Mouse (Mus musculus) CH12.LX (cell line): Measurements from ENCODE around the gene Sprr2d. TPM values are rescaled to one million over a fixed set of nuclear protein-coding genes. Genes with fewer than 3 reads are reported as not detected.

ENCODE experiments used
- DNase-seq: peaks from one replicate; pipeline ENCODE4 v3.0.0-alpha.2; 2013; ENCODE audit errors: extremely low read depth
- H3K27ac ChIP-seq: 2 replicates; pipeline ENCODE4 v1.5.1; 2012; ENCODE audit warnings: low read depth, mild to moderate bottlenecking, control low read depth, moderate library complexity; ENCODE audit not compliant: insufficient read depth
- H3K27me3 ChIP-seq: replicated peaks from 2 replicates; pipeline ENCODE3; 2012; ENCODE audit warnings: inconsistent platforms
- H3K36me3 ChIP-seq, 2 experiments: replicated peaks in 1 of 2; 2 replicates each; pipeline versions ENCODE3 to v1.6.1; 2012; ENCODE audit warnings: inconsistent platforms in 1 of 2, low read length in 1 of 2, mild to moderate bottlenecking in 1 of 2, mixed read lengths in 1 of 2, moderate library complexity in 1 of 2; ENCODE audit not compliant: control insufficient read depth in 1 of 2, insufficient read depth in 1 of 2
- H3K4me1 ChIP-seq, 2 experiments: 2 replicates each; pipeline ENCODE4 v1.6.1; 2012; ENCODE audit warnings: inconsistent platforms in 1 of 2, moderate library complexity in 1 of 2; ENCODE audit not compliant: insufficient read depth in 2 of 2, control insufficient read depth in 1 of 2
- H3K4me2 ChIP-seq: 2 replicates; pipeline ENCODE4 v1.6.1; 2012; ENCODE audit warnings: low read depth, mild to moderate bottlenecking, control low read depth; ENCODE audit not compliant: poor library complexity, insufficient read depth, severe bottlenecking
- H3K4me3 ChIP-seq, 3 experiments: fragments of 150-350 bp in 1 of 3; sonication (generic) in 1 of 3; replicated peaks in 1 of 3; 2 replicates each; pipeline versions ENCODE3 to v1.5.1; 2011 to 2012; ENCODE audit warnings: low read depth in 2 of 3, low read length in 2 of 3, mild to moderate bottlenecking in 2 of 3, moderate library complexity in 2 of 3, control low read depth in 1 of 3, improper control_type of control experiment in 1 of 3, inconsistent platforms in 1 of 3, mixed read lengths in 1 of 3; ENCODE audit not compliant: poor library complexity in 1 of 3
- H3K79me2 ChIP-seq: replicated peaks from 2 replicates; pipeline ENCODE4 v1.6.1; 2012; ENCODE audit warnings: mild to moderate bottlenecking, moderate library complexity; ENCODE audit not compliant: control insufficient read depth, poor library complexity, insufficient read depth, severe bottlenecking; ENCODE audit errors: extremely low read depth
- H3K9ac ChIP-seq: 2 replicates; pipeline ENCODE4 v1.6.1; 2012; ENCODE audit warnings: low read depth, mild to moderate bottlenecking, control low read depth, moderate library complexity; ENCODE audit not compliant: insufficient read depth
- H3K9me3 ChIP-seq: replicated peaks from 2 replicates; pipeline ENCODE3; 2012; ENCODE audit warnings: low read length, inconsistent platforms, mixed read lengths
- BHLHE40 ChIP-seq: IDR thresholded peaks from 2 replicates; pipeline ENCODE4 v1.6.1; 2011; ENCODE audit warnings: mild to moderate bottlenecking, low read depth, low read length, improper control_type of control experiment
- CHD1 ChIP-seq: IDR thresholded peaks from 2 replicates; pipeline ENCODE4 v1.6.1; 2012; ENCODE audit warnings: low read depth, low read length, improper control_type of control experiment, inconsistent platforms
- CHD2 ChIP-seq: IDR thresholded peaks from 2 replicates; pipeline ENCODE4 v1.6.1; 2011; ENCODE audit warnings: low read length, improper control_type of control experiment
- CTCF ChIP-seq, 2 experiments: IDR thresholded peaks in 1 of 2; conservative IDR thresholded peaks in 1 of 2; 2 replicates each; pipeline ENCODE4 v1.5.1; 2011 to 2012; ENCODE audit warnings: low read depth in 2 of 2, low read length in 2 of 2, improper control_type of control experiment in 1 of 2, inconsistent platforms in 1 of 2, mild to moderate bottlenecking in 1 of 2, moderate library complexity in 1 of 2
- ELF1 ChIP-seq: IDR thresholded peaks from 2 replicates; pipeline ENCODE4 v1.6.1; 2014; ENCODE audit warnings: low read depth, mild to moderate bottlenecking, inconsistent platforms, low read length, improper control_type of control experiment
- EP300 ChIP-seq: IDR thresholded peaks from 2 replicates; pipeline ENCODE4 v1.6.1; 2011; ENCODE audit warnings: low read length, improper control_type of control experiment
- IRF4 ChIP-seq: IDR thresholded peaks from 2 replicates; pipeline ENCODE4 v1.6.1; 2014; ENCODE audit warnings: low read depth, mild to moderate bottlenecking, inconsistent platforms, low read length, improper control_type of control experiment
- JUN ChIP-seq: IDR thresholded peaks from 2 replicates; pipeline ENCODE4 v1.6.1; 2011; ENCODE audit warnings: low read depth, mild to moderate bottlenecking, low read length, improper control_type of control experiment, moderate library complexity; ENCODE audit not compliant: insufficient read depth
- JUND ChIP-seq: conservative IDR thresholded peaks from 2 replicates; pipeline ENCODE4 v1.6.1; 2011; ENCODE audit warnings: low read depth, low read length, improper control_type of control experiment
- KAT2A ChIP-seq: IDR thresholded peaks from 2 replicates; pipeline ENCODE4 v1.6.1; 2012; ENCODE audit warnings: low read length, improper control_type of control experiment, inconsistent platforms; ENCODE audit not compliant: insufficient replicate concordance
- MAFK ChIP-seq: IDR thresholded peaks from 2 replicates; pipeline ENCODE4 v1.6.1; 2011; ENCODE audit warnings: low read length, improper control_type of control experiment; ENCODE audit not compliant: insufficient replicate concordance
- MAZ ChIP-seq: IDR thresholded peaks from 2 replicates; pipeline ENCODE4 v1.6.1; 2012; ENCODE audit warnings: low read depth, mild to moderate bottlenecking, inconsistent platforms, low read length, improper control_type of control experiment, moderate library complexity
- MEF2A ChIP-seq: IDR thresholded peaks from 2 replicates; pipeline ENCODE4 v1.6.1; 2014; ENCODE audit warnings: low read depth, mild to moderate bottlenecking, inconsistent platforms, low read length, improper control_type of control experiment, borderline replicate concordance
- MXI1 ChIP-seq: IDR thresholded peaks from 2 replicates; pipeline ENCODE4 v1.6.1; 2011; ENCODE audit warnings: mild to moderate bottlenecking, low read depth, low read length, improper control_type of control experiment
- MYC ChIP-seq: IDR thresholded peaks from 2 replicates; pipeline ENCODE4 v1.6.1; 2011; ENCODE audit warnings: low read depth, mild to moderate bottlenecking, improper control_type of control experiment, low read length
- NRF1 ChIP-seq: IDR thresholded peaks from 2 replicates; pipeline ENCODE4 v1.6.1; 2014; ENCODE audit warnings: low read depth, mild to moderate bottlenecking, inconsistent platforms, low read length, improper control_type of control experiment, moderate library complexity
- PAX5 ChIP-seq: IDR thresholded peaks from 2 replicates; pipeline ENCODE4 v1.6.1; 2012; ENCODE audit warnings: low read length, inconsistent platforms, mixed read lengths
- POLR2A ChIP-seq: IDR thresholded peaks from 2 replicates; pipeline ENCODE4 v1.6.1; 2011; ENCODE audit warnings: low read depth, mild to moderate bottlenecking, improper control_type of control experiment, low read length
- POLR2AphosphoS2 ChIP-seq: IDR thresholded peaks from 2 replicates; pipeline ENCODE4 v1.6.1; 2011; ENCODE audit warnings: low read depth, low read length, improper control_type of control experiment
- RAD21 ChIP-seq: IDR thresholded peaks from 2 replicates; pipeline ENCODE4 v1.6.1; 2011; ENCODE audit warnings: low read depth, mild to moderate bottlenecking, low read length, improper control_type of control experiment, moderate library complexity
- SIN3A ChIP-seq: IDR thresholded peaks from 2 replicates; pipeline ENCODE4 v1.6.1; 2012; ENCODE audit warnings: low read length, improper control_type of control experiment, inconsistent platforms
- TCF12 ChIP-seq: IDR thresholded peaks from 2 replicates; pipeline ENCODE4 v1.6.1; 2014; ENCODE audit warnings: low read depth, mild to moderate bottlenecking, inconsistent platforms, low read length, improper control_type of control experiment
- USF1 ChIP-seq: IDR thresholded peaks from 2 replicates; pipeline ENCODE4 v1.6.1; 2014; ENCODE audit warnings: low read depth, mild to moderate bottlenecking, inconsistent platforms, low read length, improper control_type of control experiment
- ZKSCAN1 ChIP-seq: IDR thresholded peaks from 2 replicates; pipeline ENCODE4 v1.6.1; 2012; ENCODE audit warnings: low read depth, inconsistent platforms, low read length, improper control_type of control experiment, borderline replicate concordance
- ZMIZ1 ChIP-seq: IDR thresholded peaks from 2 replicates; pipeline ENCODE4 v1.6.1; 2012; ENCODE audit warnings: low read depth, mild to moderate bottlenecking, inconsistent platforms, low read length, improper control_type of control experiment
- dilution Hi-C: fragments of 300-500 bp; cut with MboI; formaldehyde crosslinking; loops from 2 replicates; pipeline ENCODE4 v1.14.3; 2020; ENCODE audit warnings: low sequenced_read_pairs; ENCODE audit not compliant: extremely low pct_unique_long_range_greater_than_20kb, extremely low pct_ligation_motif_present
- in situ Hi-C: fragments of 300-500 bp; cut with MboI; formaldehyde crosslinking; loops from 3 replicates; pipeline ENCODE4 v1.14.3; 2019; ENCODE audit warnings: low sequenced_read_pairs, low pct_ligation_motif_present, low pct_unique_long_range_greater_than_20kb, mixed read lengths
- polyA plus RNA-seq: library from polyadenylated mRNA; unstranded; fragments of >175 nt; gene quantifications from 2 replicates; pipeline ENCODE4 v1.2.1, GENCODE M21; 2012; ENCODE audit warnings: low read depth; ENCODE audit not compliant: insufficient read length
- total RNA-seq, 2 experiments: library from RNA; depleted of rRNA; stranded (reverse); fragments of 300-350 nt in 1 of 2; fragments of >200 nt in 1 of 2; gene quantifications; 2 replicates each; pipeline ENCODE4 v1.2.3; 2012 to 2014

The Sprr2d gene
- total RNA-seq (2012; rRNA removed) (not detected in 2 replicates), total RNA-seq (2014; rRNA removed) (not detected in 2 replicates), polyA plus RNA-seq (not detected in 2 replicates)

DNA sequence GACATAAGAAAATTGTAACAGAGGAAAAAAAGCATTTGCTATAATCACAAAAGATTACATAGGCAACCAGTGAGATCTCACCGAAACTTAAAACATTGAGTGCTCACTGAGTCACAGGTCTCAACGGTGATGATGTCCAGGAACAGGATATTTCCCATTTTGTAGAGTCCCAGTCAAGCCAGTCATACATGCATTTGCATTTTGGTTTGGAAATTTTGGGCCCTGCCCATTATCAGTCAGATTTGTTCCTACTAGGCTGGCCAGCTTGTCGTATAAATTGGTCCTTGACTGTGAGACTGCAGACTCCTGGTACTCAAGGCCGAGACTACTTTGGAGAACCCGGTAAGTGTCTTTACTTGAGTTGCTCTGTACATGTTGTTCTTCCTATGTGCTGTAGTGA, at the start of gene Sprr2d:
Sprr2d (plus strand) TSS at position 301 of the 400 bp plus-strand sequence.
- DNase-seq: no peak
- dilution Hi-C loops: no loop called here
- Histone ChIP-seq H3K9ac (no peak within 1 kb of the TSS), H3K4me2 (no peak within 1 kb of the TSS), H3K27ac (no peak within 1 kb of the TSS), H3K79me2 (no peaks in the 10 kb centered on the region), H3K4me3 (no peak within 1 kb of the TSS), H3K9me3 (peaks cover 24% of the 10 kb centered on the region), H3K4me1 (no peaks in the 10 kb centered on the region), H3K36me3 (no peaks in the 10 kb centered on the region), H3K27me3 (no peaks in the 10 kb centered on the region)
- TF ChIP-seq JUN (no peak), KAT2A (no peak), JUND (no peak), MAFK (no peak), CHD1 (no peak), CTCF (conservative IDR thresholded peaks at IDR 0.05 in 1 of 2, IDR thresholded peaks at IDR 0.05 in 1 of 2; ENCODE audit: low read depth in 2 of 2, low read length in 2 of 2) (no peak), MXI1 (no peak), MAZ (no peak), CHD2 (no peak), BHLHE40 (no peak), EP300 (no peak), USF1 (no peak)
- in situ Hi-C loops: no loop called here

DNA sequence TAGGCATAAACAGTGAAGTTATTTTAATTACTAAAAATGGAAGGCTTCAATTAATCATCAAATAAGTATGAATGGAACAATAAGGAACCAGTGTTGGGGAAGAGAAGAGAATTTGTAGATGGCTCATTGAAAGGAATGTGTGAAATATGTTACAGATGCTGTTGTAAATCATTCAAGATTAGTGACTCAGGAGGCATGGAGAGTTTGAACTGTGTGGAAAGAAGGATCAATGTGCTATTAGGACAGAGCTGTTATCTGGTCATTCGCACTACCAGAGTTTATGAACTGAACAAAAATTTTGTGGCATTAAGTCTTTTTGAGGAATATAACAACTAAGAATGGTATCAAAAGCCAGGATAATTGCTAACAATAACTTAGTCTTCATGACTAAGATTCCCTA, 31.5 kb upstream of the Sprr2d start:
- H3K27me3 ChIP-seq: no peaks in the 10 kb centered on the region
- no peak overlapping the region for H3K4me3 ChIP-seq
- no peaks in the 10 kb centered on the region for H3K36me3 ChIP-seq
- DNase-seq: no peak
- TF ChIP-seq ZMIZ1 (no peak), MAFK (no peak), MAZ (no peak)
- H3K9ac ChIP-seq: no peak overlapping the region
- no peak overlapping the region for H3K27ac ChIP-seq
- in situ Hi-C loops: no loop called here
- no peaks in the 10 kb centered on the region for H3K4me1 ChIP-seq
- no peak overlapping the region for H3K4me2 ChIP-seq
- peaks cover 3% of the 10 kb centered on the region for H3K9me3 ChIP-seq
- no peaks in the 10 kb centered on the region for H3K79me2 ChIP-seq
- dilution Hi-C loops: no loop called here

DNA sequence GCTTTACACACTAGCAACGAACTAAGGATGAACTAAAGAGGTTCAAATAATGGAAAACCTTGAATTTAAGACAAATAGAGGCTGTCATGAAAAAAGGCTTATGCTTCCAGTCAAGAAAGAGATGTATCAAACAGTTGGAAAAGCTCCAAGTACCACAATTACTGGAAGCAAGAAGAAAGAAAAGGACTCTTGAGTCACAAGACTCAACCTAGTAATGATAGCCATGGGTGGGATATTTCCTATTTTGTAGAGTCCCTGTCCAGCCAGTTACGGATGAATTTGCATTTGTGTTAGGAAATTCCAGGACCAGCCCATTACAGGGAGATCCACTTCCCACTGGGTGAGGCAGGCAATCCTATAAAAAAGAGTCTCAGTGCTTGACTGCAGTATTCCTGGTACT, 22.6 kb upstream of the Sprr2d start, which contains the start of gene Sprr2b:
Sprr2b (plus strand) TSS at position 301 of the 400 bp plus-strand sequence.
- Histone ChIP-seq H3K79me2 (no peaks in the 10 kb centered on the region), H3K36me3 (no peaks in the 10 kb centered on the region), H3K27ac (no peak within 1 kb of the TSS), H3K4me3 (no peak within 1 kb of the TSS), H3K9ac (no peak within 1 kb of the TSS), H3K4me1 (no peaks in the 10 kb centered on the region), H3K9me3 (peaks cover 18% of the 10 kb centered on the region), H3K4me2 (no peak within 1 kb of the TSS), H3K27me3 (no peaks in the 10 kb centered on the region)
- DNase-seq: no peak
- in situ Hi-C loops (no loop called here), dilution Hi-C loops (no loop called here)
- TF ChIP-seq NRF1 (no peak), RAD21 (no peak), TCF12 (no peak), MEF2A (no peak), POLR2AphosphoS2 (no peak), EP300 (no peak), IRF4 (no peak), ZKSCAN1 (no peak), ELF1 (no peak), USF1 (no peak), MYC (no peak), BHLHE40 (no peak), PAX5 (no peak), POLR2A (no peak), JUN (no peak), SIN3A (no peak), MAZ (no peak)
